Mouse (Mus musculus): ENCODE results near the gene Arl16. TPM values are rescaled to one million over a fixed set of nuclear protein-coding genes. Genes with fewer than 3 reads are reported as not detected.

The Arl16 gene
- total and polyA plus RNA-seq, 2 experiments from 2014 or later: 67.2 to 73.0 TPM

DNA sequence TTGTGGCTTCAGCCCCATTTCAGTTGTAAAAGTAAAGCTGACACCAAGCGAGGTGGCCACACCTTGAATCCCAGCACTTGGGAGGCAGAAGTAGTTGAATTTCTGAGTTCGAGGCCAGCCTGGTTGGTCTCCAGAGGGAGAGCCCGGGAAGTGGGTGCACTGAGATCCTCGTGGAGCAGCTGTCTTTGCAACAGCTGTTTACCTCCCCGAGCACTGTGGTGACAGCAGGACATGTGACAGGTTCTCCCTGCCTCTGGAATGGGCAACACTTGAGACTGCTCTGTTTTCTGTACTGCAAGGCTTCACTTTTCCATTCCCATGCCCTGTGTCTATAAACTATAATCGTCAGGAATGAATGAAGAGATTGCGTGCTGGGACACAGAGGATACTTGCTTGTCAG, 49.6 kb downstream of the Arl16 start:
- Histone ChIP-seq H3K4me3 (ENCODE audit: low read length) (no peak overlapping the region), H3K27me3 (ENCODE audit: insufficient read depth, low read length) (no peaks in the 10 kb centered on the region), H3K4me2 (ENCODE audit: low read depth, low read length) (no peak overlapping the region), H3K9ac (replicated peaks; ENCODE audit: low read length) (no peak overlapping the region), H3K27ac (no peak overlapping the region), H3K4me1 (ENCODE audit: insufficient read depth, low read length) (no peaks in the 10 kb centered on the region), H3K9me3 (ENCODE audit: low read length) (no peaks in the 10 kb centered on the region), H3K36me3 (ENCODE audit: insufficient read depth, low read length) (peaks cover 62% of the 10 kb centered on the region)
- no peak for ATAC-seq
- TF ChIP-seq CTCF (IDR thresholded peaks at IDR 0.05; ENCODE audit: low read depth): no peak
- no peak for DNase-seq (ENCODE audit: low spot score)
- 94% methylated on average over 7 of the region's 7 CpGs for WGBS

Other genes starting within 250 kb of the Arl16 start
- 31.1 and 43.1 TPM in 2 replicates for gene Bahcc1, start 234.7 kb downstream of the Arl16 start, total RNA-seq (2014; rRNA removed)
- gene Bahcc1, start 234.7 kb downstream of the Arl16 start, polyA plus RNA-seq (2015; fragmentation: Nextera tagmentation; extraction: Ambion mirVana): 8.8 and 9.1 TPM in 2 replicates
- 2,410 and 2,568 TPM in 2 replicates for gene Actg1, start 119.1 kb downstream of the Arl16 start, total RNA-seq (2014; rRNA removed)
- 3,348 and 3,639 TPM in 2 replicates for gene Actg1, start 119.1 kb downstream of the Arl16 start, polyA plus RNA-seq (2015; fragmentation: Nextera tagmentation; extraction: Ambion mirVana)
- gene Fscn2, start 106.1 kb downstream of the Arl16 start, total RNA-seq (2014; rRNA removed): 3.0 and 9.0 TPM in 2 replicates
- gene Fscn2, start 106.1 kb downstream of the Arl16 start, polyA plus RNA-seq (2015; fragmentation: Nextera tagmentation; extraction: Ambion mirVana): 1.5 and 1.9 TPM in 2 replicates
- 175 and 178 TPM in 2 replicates for gene Faap100, start 88.8 kb downstream of the Arl16 start, total RNA-seq (2014; rRNA removed)
- 74.6 and 76.4 TPM in 2 replicates for gene Faap100, start 88.8 kb downstream of the Arl16 start, polyA plus RNA-seq (2015; fragmentation: Nextera tagmentation; extraction: Ambion mirVana)
- 65.8 and 76.3 TPM in 2 replicates for gene Nploc4, start 29.9 kb downstream of the Arl16 start, total RNA-seq (2014; rRNA removed)
- 27.1 and 28.3 TPM in 2 replicates for gene Nploc4, start 29.9 kb downstream of the Arl16 start, polyA plus RNA-seq (2015; fragmentation: Nextera tagmentation; extraction: Ambion mirVana)
- not detected in 2 replicates for gene Tspan10, start 25.0 kb downstream of the Arl16 start, total RNA-seq (2014; rRNA removed)
- not detected in 2 replicates for gene Tspan10, start 25.0 kb downstream of the Arl16 start, polyA plus RNA-seq (2015; fragmentation: Nextera tagmentation; extraction: Ambion mirVana)
- not detected in 2 replicates for gene Pde6g, start 14.1 kb downstream of the Arl16 start, total RNA-seq (2014; rRNA removed)
- gene Pde6g, start 14.1 kb downstream of the Arl16 start, polyA plus RNA-seq (2015; fragmentation: Nextera tagmentation; extraction: Ambion mirVana): 0.23 TPM in 1 of 2 replicates, not detected in the other
- gene Oxld1, start 9.5 kb downstream of the Arl16 start, total RNA-seq (2014; rRNA removed): 11.7 and 11.9 TPM in 2 replicates
- gene Oxld1, start 9.5 kb downstream of the Arl16 start, polyA plus RNA-seq (2015; fragmentation: Nextera tagmentation; extraction: Ambion mirVana): 13.3 and 13.6 TPM in 2 replicates
- gene Ccdc137, start 9.5 kb downstream of the Arl16 start, total RNA-seq (2014; rRNA removed): 10.4 and 15.4 TPM in 2 replicates
- 17.3 and 18.7 TPM in 2 replicates for gene Ccdc137, start 9.5 kb downstream of the Arl16 start, polyA plus RNA-seq (2015; fragmentation: Nextera tagmentation; extraction: Ambion mirVana)
- 37.5 and 52.4 TPM in 2 replicates for gene Mrpl12, start 17.0 kb upstream of the Arl16 start, total RNA-seq (2014; rRNA removed)
- 147 and 155 TPM in 2 replicates for gene Mrpl12, start 17.0 kb upstream of the Arl16 start, polyA plus RNA-seq (2015; fragmentation: Nextera tagmentation; extraction: Ambion mirVana)
- gene Slc25a10, start 24.2 kb upstream of the Arl16 start, total RNA-seq (2014; rRNA removed): 41.3 and 52.5 TPM in 2 replicates
- gene Slc25a10, start 24.2 kb upstream of the Arl16 start, polyA plus RNA-seq (2015; fragmentation: Nextera tagmentation; extraction: Ambion mirVana): 28.0 and 28.8 TPM in 2 replicates
- 0.99 and 3.1 TPM in 2 replicates for gene Gcgr, start 63.1 kb upstream of the Arl16 start, total RNA-seq (2014; rRNA removed)
- 1.0 TPM in 2 replicates for gene Gcgr, start 63.1 kb upstream of the Arl16 start, polyA plus RNA-seq (2015; fragmentation: Nextera tagmentation; extraction: Ambion mirVana)
- gene Mcrip1, start 82.1 kb upstream of the Arl16 start, total RNA-seq (2014; rRNA removed): 144 and 192 TPM in 2 replicates
- 250 and 257 TPM in 2 replicates for gene Mcrip1, start 82.1 kb upstream of the Arl16 start, polyA plus RNA-seq (2015; fragmentation: Nextera tagmentation; extraction: Ambion mirVana)
- not detected in 2 replicates for gene Ppp1r27, start 83.5 kb upstream of the Arl16 start, total RNA-seq (2014; rRNA removed)
- not detected in 2 replicates for gene Ppp1r27, start 83.5 kb upstream of the Arl16 start, polyA plus RNA-seq (2015; fragmentation: Nextera tagmentation; extraction: Ambion mirVana)
- 147 and 174 TPM in 2 replicates for gene P4hb, start 105.6 kb upstream of the Arl16 start, total RNA-seq (2014; rRNA removed)
- 222 TPM in 2 replicates for gene P4hb, start 105.6 kb upstream of the Arl16 start, polyA plus RNA-seq (2015; fragmentation: Nextera tagmentation; extraction: Ambion mirVana)
- 252 and 297 TPM in 2 replicates for gene Arhgdia, start 114.0 kb upstream of the Arl16 start, total RNA-seq (2014; rRNA removed)
- 403 and 425 TPM in 2 replicates for gene Arhgdia, start 114.0 kb upstream of the Arl16 start, polyA plus RNA-seq (2015; fragmentation: Nextera tagmentation; extraction: Ambion mirVana)
- gene Alyref, start 130.8 kb upstream of the Arl16 start, total RNA-seq (2014; rRNA removed): 95.2 and 114 TPM in 2 replicates
- 185 and 189 TPM in 2 replicates for gene Alyref, start 130.8 kb upstream of the Arl16 start, polyA plus RNA-seq (2015; fragmentation: Nextera tagmentation; extraction: Ambion mirVana)
- 38.0 and 39.6 TPM in 2 replicates for gene Anapc11, start 130.8 kb upstream of the Arl16 start, total RNA-seq (2014; rRNA removed)
- gene Anapc11, start 130.8 kb upstream of the Arl16 start, polyA plus RNA-seq (2015; fragmentation: Nextera tagmentation; extraction: Ambion mirVana): 198 and 200 TPM in 2 replicates
- gene Npb, start 140.9 kb upstream of the Arl16 start, total RNA-seq (2014; rRNA removed): 0.78 TPM in 1 of 2 replicates, not detected in the other
- 1.8 and 3.0 TPM in 2 replicates for gene Npb, start 140.9 kb upstream of the Arl16 start, polyA plus RNA-seq (2015; fragmentation: Nextera tagmentation; extraction: Ambion mirVana)
- gene Pcyt2, start 150.3 kb upstream of the Arl16 start, total RNA-seq (2014; rRNA removed): 120 and 142 TPM in 2 replicates
- 125 and 143 TPM in 2 replicates for gene Pcyt2, start 150.3 kb upstream of the Arl16 start, polyA plus RNA-seq (2015; fragmentation: Nextera tagmentation; extraction: Ambion mirVana)
- gene Sirt7, start 157.6 kb upstream of the Arl16 start, total RNA-seq (2014; rRNA removed): 30.8 and 32.8 TPM in 2 replicates
- 32.3 and 38.3 TPM in 2 replicates for gene Sirt7, start 157.6 kb upstream of the Arl16 start, polyA plus RNA-seq (2015; fragmentation: Nextera tagmentation; extraction: Ambion mirVana)
- gene Mafg, start 166.0 kb upstream of the Arl16 start, total RNA-seq (2014; rRNA removed): 35.9 and 39.3 TPM in 2 replicates
- 36.5 and 38.9 TPM in 2 replicates for gene Mafg, start 166.0 kb upstream of the Arl16 start, polyA plus RNA-seq (2015; fragmentation: Nextera tagmentation; extraction: Ambion mirVana)
- gene Pycr1, start 176.2 kb upstream of the Arl16 start, total RNA-seq (2014; rRNA removed): 9.0 and 9.3 TPM in 2 replicates
- 13.2 and 13.8 TPM in 2 replicates for gene Pycr1, start 176.2 kb upstream of the Arl16 start, polyA plus RNA-seq (2015; fragmentation: Nextera tagmentation; extraction: Ambion mirVana)
- 1.4 and 1.5 TPM in 2 replicates for gene Myadml2, start 180.6 kb upstream of the Arl16 start, total RNA-seq (2014; rRNA removed)
- 1.3 and 1.5 TPM in 2 replicates for gene Myadml2, start 180.6 kb upstream of the Arl16 start, polyA plus RNA-seq (2015; fragmentation: Nextera tagmentation; extraction: Ambion mirVana)
- gene Notum, start 193.6 kb upstream of the Arl16 start, total RNA-seq (2014; rRNA removed): 6.9 and 10.3 TPM in 2 replicates
- 3.0 and 4.1 TPM in 2 replicates for gene Notum, start 193.6 kb upstream of the Arl16 start, polyA plus RNA-seq (2015; fragmentation: Nextera tagmentation; extraction: Ambion mirVana)
- 105 and 130 TPM in 2 replicates for gene Aspscr1, start 205.4 kb upstream of the Arl16 start, total RNA-seq (2014; rRNA removed)
- 143 and 148 TPM in 2 replicates for gene Aspscr1, start 205.4 kb upstream of the Arl16 start, polyA plus RNA-seq (2015; fragmentation: Nextera tagmentation; extraction: Ambion mirVana)
- 57.6 and 78.6 TPM in 2 replicates for gene Cenpx, start 246.1 kb upstream of the Arl16 start, total RNA-seq (2014; rRNA removed)
- 99.7 and 100 TPM in 2 replicates for gene Cenpx, start 246.1 kb upstream of the Arl16 start, polyA plus RNA-seq (2015; fragmentation: Nextera tagmentation; extraction: Ambion mirVana)
- gene Lrrc45, start 246.3 kb upstream of the Arl16 start, total RNA-seq (2014; rRNA removed): 35.4 and 49.1 TPM in 2 replicates
- 41.7 and 44.3 TPM in 2 replicates for gene Lrrc45, start 246.3 kb upstream of the Arl16 start, polyA plus RNA-seq (2015; fragmentation: Nextera tagmentation; extraction: Ambion mirVana)

Data from hindbrain, postnatal 0 days (tissue).